Mouse (Mus musculus): ENCODE measurements around the gene Fam187b. TPM values are rescaled to one million over a fixed set of nuclear protein-coding genes. Genes with fewer than 3 reads are reported as not detected.
"Not testable (repeated sequence)": the region's sequence is repeated elsewhere in the genome, so short reads cannot be mapped to it uniquely, and the experiment has no call there.

The Fam187b gene
- under 1 TPM; 0.39 to 0.63 TPM for total RNA-seq (2021)
- long read RNA-seq, experiment 1, partial matches to known transcripts = 0 of 1 reads
- long read RNA-seq, experiment 1, other reads (novel, unspliced or antisense) = 0 of 1 reads
- long read RNA-seq, experiment 2 = 0 reads

DNA sequence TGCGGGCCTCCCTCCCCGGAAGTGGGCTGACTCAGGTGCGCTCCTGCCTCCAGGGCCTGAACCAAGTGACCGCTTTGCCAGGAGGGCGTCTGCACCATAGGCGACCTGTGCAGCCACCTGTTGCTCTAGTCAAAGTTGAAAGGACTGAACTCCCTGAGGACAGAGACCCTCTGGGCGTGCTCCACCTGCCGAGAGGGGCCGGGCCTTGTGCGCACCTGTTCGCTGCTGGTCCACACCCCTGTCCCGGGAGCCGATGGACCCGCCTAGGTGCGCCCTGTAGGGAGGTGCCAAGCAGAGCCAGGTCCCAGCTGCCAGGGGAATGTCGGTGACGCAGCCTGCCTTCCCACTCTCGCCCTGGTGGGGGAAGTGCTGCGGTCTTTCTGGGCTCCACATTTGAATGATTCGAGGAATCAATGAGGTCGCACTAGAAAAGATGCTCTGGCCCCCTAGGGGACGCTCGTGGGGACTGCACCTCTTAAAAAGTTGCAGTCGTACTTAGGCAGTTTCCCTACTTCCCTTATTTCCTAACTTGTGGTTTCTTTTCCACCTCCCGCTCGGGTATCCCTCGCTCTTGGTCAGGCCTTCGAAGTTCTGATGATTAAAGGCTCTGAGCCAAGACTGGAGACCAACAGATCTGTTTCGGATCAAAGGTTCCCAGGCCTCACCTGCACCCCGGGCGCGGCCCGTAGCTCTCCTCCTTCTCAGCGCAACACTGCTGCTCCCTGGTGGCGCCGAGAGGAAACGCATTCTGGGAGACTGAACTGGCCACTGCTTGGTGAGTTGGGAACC lies at the start of gene Fam187b:
Fam187b (plus strand) TSS at position 290 of the 789 bp plus-strand sequence.
- peak; percentile 93 for DNase-seq

DNA sequence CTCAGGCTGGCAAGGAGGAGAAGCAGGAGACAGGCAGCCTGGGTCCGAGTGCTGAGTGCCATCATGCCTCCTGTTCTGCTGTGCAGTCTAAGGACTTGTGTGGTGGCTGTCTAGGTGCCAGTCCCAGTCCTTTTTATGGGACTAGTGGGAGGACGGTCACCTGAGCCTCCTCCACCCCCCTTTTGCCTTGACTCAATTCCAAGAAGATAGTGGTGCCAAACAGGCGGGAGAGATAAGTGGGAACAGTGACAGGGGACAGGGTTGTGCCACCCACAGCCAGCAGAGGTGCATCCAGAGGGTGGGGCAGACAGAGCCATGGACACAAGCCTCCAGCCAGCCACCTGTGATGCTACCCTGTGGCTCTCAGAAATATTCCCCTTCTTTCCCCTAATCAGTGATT lies 49.5 kb upstream of the Fam187b start:
- no peak for DNase-seq

- DNase-seq = not testable (repeated sequence)
These were observed 49.0 kb upstream of the Fam187b start, which contains the start of gene Hamp2 for GRCm38 (mm10) chr7:30924581-30924980. TSS of gene Hamp2 (minus strand) at chr7:30924681.

DNA sequence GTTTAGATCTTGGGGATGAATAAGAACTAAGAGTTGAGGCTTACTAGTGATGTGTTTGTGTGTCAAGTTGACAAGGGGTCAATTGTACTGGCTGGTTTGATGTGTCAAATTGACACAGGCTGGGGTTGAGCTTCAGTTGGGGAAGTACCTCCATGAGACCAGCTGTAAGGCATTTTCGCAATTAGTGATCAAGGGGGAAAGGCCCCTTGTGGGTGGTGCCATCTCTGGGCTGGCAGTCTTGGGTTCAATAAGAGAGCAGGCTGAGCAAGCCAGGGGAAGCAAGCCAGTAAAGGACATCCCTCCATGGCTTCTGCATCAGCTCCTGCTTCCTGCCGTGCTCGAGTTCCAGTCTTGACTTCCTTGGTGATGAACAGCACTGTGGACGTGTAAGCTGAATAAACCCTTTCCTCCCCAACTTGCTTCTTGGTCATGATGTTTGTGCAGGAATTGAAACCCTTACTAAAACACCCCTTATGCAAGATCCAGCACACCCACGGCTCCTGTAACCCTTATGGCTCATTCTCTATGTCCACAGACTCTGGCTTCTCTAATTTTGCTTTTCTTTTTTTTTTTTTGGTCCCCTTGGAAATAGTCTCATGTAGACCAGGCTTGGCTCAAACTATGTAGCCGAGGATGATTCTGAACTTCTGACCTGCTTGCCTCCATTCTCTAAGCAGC lies 38.0 kb upstream of the Fam187b start:
- DNase-seq = not testable (repeated sequence)

GRCm38 (mm10) chr7:30940070-30940469 lies 33.5 kb upstream of the Fam187b start:
- not testable (repeated sequence) for DNase-seq

GRCm38 (mm10) chr7:30942365-30942764 lies 31.2 kb upstream of the Fam187b start:
- not testable (repeated sequence) for DNase-seq

GRCm38 (mm10) chr7:30943909-30944635 lies 29.5 kb upstream of the Fam187b start, which contains the start of gene Hamp:
TSS of gene Hamp (minus strand) at chr7:30944032.
- DNase-seq = no peak

- DNase-seq = not testable (repeated sequence)
These were observed 28.9 kb upstream of the Fam187b start for GRCm38 (mm10) chr7:30944706-30945105.

GRCm38 (mm10) chr7:30945466-30945865 lies 28.1 kb upstream of the Fam187b start:
- DNase-seq = not testable (repeated sequence)

DNA sequence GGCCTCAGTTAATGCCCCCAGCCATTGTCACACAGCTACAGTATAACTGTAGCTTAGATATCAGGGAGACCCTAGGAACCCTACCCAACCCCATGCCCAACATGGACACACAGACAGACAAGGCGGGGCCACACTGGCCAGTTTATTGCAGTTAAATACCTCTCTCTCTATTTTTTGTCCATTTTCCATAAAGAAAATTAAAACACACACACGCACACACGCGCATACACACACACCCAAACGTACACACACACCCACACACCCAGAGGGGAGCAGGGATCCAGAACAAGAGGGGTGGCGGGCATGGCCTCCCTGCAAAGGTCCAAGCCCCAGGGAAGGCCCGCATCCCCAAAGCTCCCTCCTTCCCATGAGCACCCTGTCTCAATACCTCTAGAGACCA lies 27.7 kb upstream of the Fam187b start:
- DNase-seq = no peak

DNA sequence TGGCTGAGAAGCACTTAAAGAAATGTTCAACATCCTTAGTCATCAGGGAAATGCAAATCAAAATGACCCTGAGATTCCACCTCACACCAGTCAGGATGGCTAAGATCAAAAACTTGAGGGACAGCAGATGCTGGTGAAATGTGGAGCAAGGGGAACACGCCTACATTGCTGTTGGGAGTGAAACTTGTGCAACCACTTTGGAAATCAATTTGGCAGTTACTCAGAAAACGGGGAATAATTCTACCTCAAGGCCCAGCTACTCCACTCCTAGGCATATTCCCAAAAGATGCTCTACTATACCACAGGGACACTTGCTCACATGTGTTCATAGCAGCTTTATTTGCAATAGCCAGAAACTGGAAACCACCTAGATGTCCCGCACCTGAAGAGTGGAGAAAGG lies 23.7 kb upstream of the Fam187b start:
- DNase-seq = peak; percentile 41

DNA sequence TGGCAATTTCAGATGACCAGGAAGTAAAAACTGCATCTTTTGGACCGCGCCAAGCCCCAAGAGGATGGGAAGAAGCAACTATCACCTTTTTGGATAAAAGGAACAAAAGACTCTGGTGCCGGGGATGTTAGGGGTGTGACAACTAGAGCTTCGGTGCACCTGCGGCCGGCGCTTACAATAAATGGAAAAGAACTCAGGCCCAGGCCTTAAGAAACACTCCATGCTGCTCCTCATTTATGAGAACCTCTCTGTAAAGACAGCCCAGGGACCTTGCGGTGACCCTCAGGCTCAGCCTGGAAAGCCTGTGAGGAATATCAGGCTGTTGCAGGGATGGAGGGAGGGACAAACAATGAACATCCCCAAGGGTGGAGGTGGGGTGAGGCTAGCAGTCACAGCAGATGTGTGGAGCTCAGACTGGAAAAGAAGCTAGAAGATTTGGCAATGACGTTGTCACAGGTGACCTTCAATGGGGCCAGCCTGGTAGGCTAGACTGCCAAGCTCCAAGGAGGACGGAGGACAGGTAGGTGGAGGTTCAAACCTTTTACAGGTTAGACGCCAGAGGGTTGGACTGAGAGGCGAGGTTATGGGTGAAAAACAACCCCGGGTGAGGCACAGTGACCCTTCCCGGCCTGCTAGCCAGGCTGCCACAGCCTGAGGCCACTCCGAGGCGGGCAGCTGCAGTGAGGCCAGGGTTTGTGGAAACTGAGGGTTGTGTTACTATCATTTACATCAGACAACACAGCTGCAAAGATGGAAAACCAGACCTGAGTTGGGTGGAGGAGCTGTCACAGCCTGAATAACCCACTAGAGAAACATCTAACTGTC lies 20.9 kb upstream of the Fam187b start:
- DNase-seq = peak; percentile 9

DNA sequence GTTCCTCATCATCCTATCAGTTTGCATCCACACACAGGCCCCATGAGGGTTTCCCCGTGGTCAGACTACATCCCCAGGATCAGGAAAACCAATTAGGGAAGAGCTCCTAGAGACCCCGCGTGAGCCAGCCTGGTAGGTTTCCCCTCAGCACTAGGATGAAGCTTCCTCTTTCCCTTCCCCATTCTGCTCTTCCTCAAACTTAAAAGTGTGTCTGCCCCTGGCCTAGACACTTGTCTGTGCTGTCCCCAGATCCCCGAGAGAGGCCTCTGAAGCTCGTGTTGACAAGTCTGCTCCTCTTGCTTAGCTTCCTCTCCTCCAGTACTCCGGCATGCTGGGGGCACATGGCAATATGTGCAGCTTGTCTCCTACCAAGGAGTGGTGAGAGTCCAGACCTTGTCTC lies 20.1 kb upstream of the Fam187b start:
- no peak for DNase-seq

GRCm38 (mm10) chr7:30954036-30954435 lies 19.6 kb upstream of the Fam187b start:
- peak; percentile 82 for DNase-seq

DNA sequence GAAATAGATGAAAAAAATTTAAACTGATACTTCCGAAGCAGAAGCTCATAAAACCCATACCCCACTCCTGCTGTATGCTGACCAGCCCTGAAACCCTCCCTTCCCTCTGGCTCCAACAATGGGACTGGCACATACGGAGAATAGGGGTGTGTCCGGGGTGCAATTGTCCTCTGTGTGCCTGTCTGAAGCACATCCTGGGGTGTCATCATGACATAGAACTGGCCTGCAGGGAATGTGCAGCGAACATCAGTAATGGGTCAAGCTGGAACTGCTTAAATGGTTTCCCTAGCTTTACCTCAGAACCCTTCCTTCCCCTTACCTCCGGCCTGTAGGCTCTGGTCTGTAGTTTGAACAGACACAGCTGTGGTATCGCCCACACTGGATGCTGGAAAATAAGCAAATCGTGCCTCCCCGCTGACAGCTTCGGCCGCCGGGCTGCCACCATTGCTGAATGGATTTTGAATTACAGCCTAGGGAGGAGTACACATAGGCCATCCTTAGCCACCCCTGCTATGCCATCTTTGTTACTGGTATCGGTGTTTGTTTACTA lies 18.5 kb upstream of the Fam187b start:
- no peak for DNase-seq

- peak; percentile 95 for DNase-seq
These were observed 17.8 kb upstream of the Fam187b start for GRCm38 (mm10) chr7:30955584-30956356.

DNA sequence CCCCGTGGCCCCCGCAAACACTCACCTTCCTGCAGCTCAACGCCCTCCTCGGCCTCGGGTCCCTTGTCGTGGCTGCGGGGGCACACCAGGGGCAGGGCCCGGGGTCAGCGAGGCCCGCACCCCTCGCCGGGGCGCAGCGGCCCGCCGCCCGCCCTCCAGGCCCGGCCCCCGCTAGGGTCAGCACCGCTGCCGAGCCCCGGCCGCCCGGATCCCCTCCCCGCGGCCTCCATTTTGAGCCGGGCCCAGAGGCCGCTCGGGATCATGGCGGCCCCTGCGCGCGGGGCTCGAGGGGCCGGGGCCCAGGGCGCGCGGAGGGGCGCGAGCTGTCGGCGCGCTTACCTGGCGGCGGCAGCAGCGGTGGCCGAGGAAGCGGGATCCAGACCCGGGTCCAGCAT lies 17.2 kb upstream of the Fam187b start:
- peak; percentile 60 for DNase-seq

GRCm38 (mm10) chr7:30956756-30957366 lies 16.7 kb upstream of the Fam187b start, which contains the start of gene Usf2:
TSS of gene Usf2 (minus strand) at chr7:30956803.
- peak; percentile 89 for DNase-seq

DNA sequence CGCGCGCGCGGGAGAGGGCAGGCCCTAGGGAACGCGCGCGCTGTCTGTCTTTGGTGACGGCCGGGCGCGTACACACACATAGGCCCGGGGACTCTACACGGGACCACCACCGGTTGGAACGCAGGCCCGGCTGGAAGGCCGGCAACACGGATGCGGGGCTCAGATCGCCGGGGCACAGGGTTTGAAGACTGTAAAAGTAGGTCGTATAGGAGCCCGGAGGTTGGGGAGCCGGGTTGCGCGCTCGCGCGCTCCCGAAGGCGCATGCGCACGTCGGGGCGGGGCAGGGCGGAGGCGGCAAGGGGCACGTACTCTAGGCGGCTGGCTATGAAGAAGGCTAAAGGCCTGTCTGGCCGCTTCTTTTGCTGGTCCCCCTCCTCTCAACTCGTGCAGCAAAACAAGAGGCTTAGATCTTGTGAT lies 16.2 kb upstream of the Fam187b start:
- peak; percentile 96 for DNase-seq
